Mouse (Mus musculus): ENCODE results near the gene Lrrc59. TPM values are rescaled to one million over a fixed set of nuclear protein-coding genes. Genes with fewer than 3 reads are reported as not detected.
A peak's percentile ranks its signal among the peaks of the same experiment; 100 is the strongest.

Lrrc59 gene
- 182 and 186 TPM in 2 replicates for polyA plus RNA-seq (2016; fragmentation: Nextera tagmentation; extraction: Ambion mirVana)

GRCm38 (mm10) chr11:94629199-94629883 is at the start of gene Lrrc59:
Gene Lrrc59 (plus strand): TSS chr11:94629767.
- 3% methylated on average over 37 of the region's 41 CpGs for WGBS (ENCODE audit: insufficient replicate concordance)
- Histone ChIP-seq H3K4me2 (peak within 1 kb of the TSS; percentile 80), H3K4me3 (peak within 1 kb of the TSS; percentile 84), H3K9me3 (replicated peaks) (no peaks in the 10 kb centered on the region), H3K36me3 (peaks cover 31% of the 10 kb centered on the region), H3K9ac (peak within 1 kb of the TSS; percentile 87), H3K27ac (peak within 1 kb of the TSS; percentile 77), H3K27me3 (replicated peaks) (no peaks in the 10 kb centered on the region), H3K4me1 (peaks cover 19% of the 10 kb centered on the region)
- ATAC-seq = peak; percentile 96

GRCm38 (mm10) chr11:94580111-94580740 is 49.3 kb upstream of the Lrrc59 start:
- H3K27ac ChIP-seq = no peak overlapping the region
- H3K36me3 ChIP-seq = no peaks in the 10 kb centered on the region
- H3K4me2 ChIP-seq = no peak overlapping the region
- no peak for ATAC-seq
- H3K27me3 ChIP-seq (replicated peaks) = no peaks in the 10 kb centered on the region
- H3K9me3 ChIP-seq (replicated peaks) = no peaks in the 10 kb centered on the region
- H3K4me1 ChIP-seq = no peaks in the 10 kb centered on the region
- no peak overlapping the region for H3K4me3 ChIP-seq
- WGBS (ENCODE audit: insufficient replicate concordance) = 75% methylated on average over 5 of the region's 5 CpGs
- no peak overlapping the region for H3K9ac ChIP-seq

- no peak overlapping the region for H3K4me3 ChIP-seq
- no peak overlapping the region for H3K27ac ChIP-seq
- H3K36me3 ChIP-seq = no peaks in the 10 kb centered on the region
- H3K9me3 ChIP-seq (replicated peaks) = no peaks in the 10 kb centered on the region
- WGBS (ENCODE audit: insufficient replicate concordance) = 82% methylated on average over 9 of the region's 9 CpGs
- H3K9ac ChIP-seq = no peak overlapping the region
- H3K27me3 ChIP-seq (replicated peaks) = no peaks in the 10 kb centered on the region
- no peak overlapping the region for H3K4me2 ChIP-seq
- peaks cover 6% of the 10 kb centered on the region; the same call in 1 of the 2 replicates for H3K4me1 ChIP-seq
- ATAC-seq = no peak
Measured at GRCm38 (mm10) chr11:94585091-94585490, 44.5 kb upstream of the Lrrc59 start.

- no peak overlapping the region for H3K27ac ChIP-seq
- H3K4me1 ChIP-seq = peaks cover 18% of the 10 kb centered on the region; the same call in 1 of the 2 replicates
- WGBS (ENCODE audit: insufficient replicate concordance) = 68% methylated on average over 6 of the region's 6 CpGs
- no peak overlapping the region for H3K4me3 ChIP-seq
- no peak overlapping the region for H3K4me2 ChIP-seq
- no peak for ATAC-seq
- H3K9ac ChIP-seq = no peak overlapping the region
- H3K9me3 ChIP-seq (replicated peaks) = no peaks in the 10 kb centered on the region
- no peaks in the 10 kb centered on the region for H3K36me3 ChIP-seq
- H3K27me3 ChIP-seq (replicated peaks) = no peaks in the 10 kb centered on the region
Measured at GRCm38 (mm10) chr11:94587511-94587910, 42.1 kb upstream of the Lrrc59 start.

- WGBS (ENCODE audit: insufficient replicate concordance) = 55% methylated on average over 7 of the region's 7 CpGs
- H3K4me3 ChIP-seq = no peak overlapping the region
- no peak overlapping the region for H3K27ac ChIP-seq
- no peak overlapping the region for H3K9ac ChIP-seq
- H3K9me3 ChIP-seq (replicated peaks) = no peaks in the 10 kb centered on the region
- no peak overlapping the region for H3K4me2 ChIP-seq
- no peaks in the 10 kb centered on the region for H3K27me3 ChIP-seq (replicated peaks)
- H3K4me1 ChIP-seq = peaks cover 17% of the 10 kb centered on the region
- H3K36me3 ChIP-seq = no peaks in the 10 kb centered on the region
- ATAC-seq = no peak
Measured at GRCm38 (mm10) chr11:94596311-94596852, 33.2 kb upstream of the Lrrc59 start.

GRCm38 (mm10) chr11:94597319-94597718 is 32.2 kb upstream of the Lrrc59 start:
- Histone ChIP-seq H3K9me3 (replicated peaks) (no peaks in the 10 kb centered on the region), H3K4me1 (peaks cover 21% of the 10 kb centered on the region), H3K27me3 (replicated peaks) (0 out of 2 replicates have a peak, but pooled peaks cover 5% of the 10 kb centered on the region), H3K36me3 (no peaks in the 10 kb centered on the region), H3K9ac (no peak overlapping the region), H3K27ac (no peak overlapping the region), H3K4me3 (no peak overlapping the region), H3K4me2 (no peak overlapping the region)
- WGBS (ENCODE audit: insufficient replicate concordance) = 80% methylated on average over 4 of the region's 4 CpGs
- no peak for ATAC-seq

GRCm38 (mm10) chr11:94598437-94599120 is 31.0 kb upstream of the Lrrc59 start:
- no peak for ATAC-seq
- Histone ChIP-seq H3K36me3 (no peaks in the 10 kb centered on the region), H3K4me2 (no peak overlapping the region), H3K9me3 (replicated peaks) (no peaks in the 10 kb centered on the region), H3K27ac (no peak overlapping the region), H3K4me1 (peaks cover 21% of the 10 kb centered on the region), H3K27me3 (replicated peaks) (peaks cover 8% of the 10 kb centered on the region; the same call in 1 of the 2 replicates), H3K9ac (no peak overlapping the region), H3K4me3 (no peak overlapping the region)
- 50% methylated on average over 6 of the region's 6 CpGs for WGBS (ENCODE audit: insufficient replicate concordance)

- no peak overlapping the region for H3K27ac ChIP-seq
- H3K36me3 ChIP-seq = no peaks in the 10 kb centered on the region
- H3K4me3 ChIP-seq = no peak overlapping the region
- no peaks in the 10 kb centered on the region for H3K9me3 ChIP-seq (replicated peaks)
- no peak overlapping the region for H3K9ac ChIP-seq
- peaks cover 21% of the 10 kb centered on the region for H3K4me1 ChIP-seq
- peaks cover 8% of the 10 kb centered on the region; the same call in 1 of the 2 replicates for H3K27me3 ChIP-seq (replicated peaks)
- WGBS (ENCODE audit: insufficient replicate concordance) = 77% methylated on average over 7 of the region's 7 CpGs
- no peak for ATAC-seq
- H3K4me2 ChIP-seq = peak overlapping the region; percentile 77; the same call in 1 of the 2 replicates
Measured at GRCm38 (mm10) chr11:94600447-94600846, 29.1 kb upstream of the Lrrc59 start.

- H3K4me3 ChIP-seq = peak within 1 kb of the TSS; percentile 55
- ATAC-seq = peak; percentile 71
- peaks cover 8% of the 10 kb centered on the region; the same call in 1 of the 2 replicates for H3K27me3 ChIP-seq (replicated peaks)
- WGBS (ENCODE audit: insufficient replicate concordance) = 3% methylated on average over 52 of the region's 52 CpGs
- H3K9ac ChIP-seq = peak within 1 kb of the TSS; percentile 56
- peaks cover 21% of the 10 kb centered on the region for H3K4me1 ChIP-seq
- H3K4me2 ChIP-seq = peak within 1 kb of the TSS; percentile 77
- H3K27ac ChIP-seq = no peak within 1 kb of the TSS; the same call in 1 of the 2 replicates
- H3K9me3 ChIP-seq (replicated peaks) = no peaks in the 10 kb centered on the region
- no peaks in the 10 kb centered on the region for H3K36me3 ChIP-seq
Measured at GRCm38 (mm10) chr11:94601321-94602281, 28.0 kb upstream of the Lrrc59 start, which contains the start of gene Acsf2. Gene Acsf2 (minus strand): TSS chr11:94601871.

GRCm38 (mm10) chr11:94602356-94602955 is 27.1 kb upstream of the Lrrc59 start:
- Histone ChIP-seq H3K4me3 (peak overlapping the region; percentile 55), H3K27ac (no peak overlapping the region)
- ATAC-seq = no peak

More at GRCm38 (mm10) chr11:94602356-94602955, 27.1 kb upstream of the Lrrc59 start:
- peaks cover 8% of the 10 kb centered on the region; the same call in 1 of the 2 replicates for H3K27me3 ChIP-seq (replicated peaks)
- peak overlapping the region; percentile 77 for H3K4me2 ChIP-seq
- H3K9ac ChIP-seq = no peak overlapping the region
- H3K36me3 ChIP-seq = no peaks in the 10 kb centered on the region
- WGBS (ENCODE audit: insufficient replicate concordance) = 63% methylated on average over 11 of the region's 11 CpGs
- H3K9me3 ChIP-seq (replicated peaks) = no peaks in the 10 kb centered on the region
- peaks cover 21% of the 10 kb centered on the region for H3K4me1 ChIP-seq
